Mouse (Mus musculus) heart, adult 2 months (tissue): ENCODE measurements around the gene Gm49388. TPM values are rescaled to one million over a fixed set of nuclear protein-coding genes. Genes with fewer than 3 reads are reported as not detected.

Experiments used
- DNase-seq, 2 experiments: peaks; one replicate each; pipeline ENCODE4 v3.0.0; 2021
- H3K27ac ChIP-seq: fragments of 200-600 bp; 2 replicates; pipeline ENCODE4 v1.8.1; 2022
- H3K27me3 ChIP-seq: fragments of 200-500 bp; 2 replicates; pipeline ENCODE4 v1.6.1; 2012; ENCODE audit warnings: mild to moderate bottlenecking, low read length, inconsistent platforms, mixed read lengths; ENCODE audit not compliant: control insufficient read depth, insufficient read depth
- H3K36me3 ChIP-seq: fragments of 200-500 bp; 2 replicates; pipeline ENCODE4 v1.6.1; 2012; ENCODE audit warnings: low read length, inconsistent platforms; ENCODE audit not compliant: control insufficient read depth, insufficient read depth
- H3K4me1 ChIP-seq: fragments of 200-500 bp; 2 replicates; pipeline ENCODE4 v1.6.1; 2011; ENCODE audit warnings: low read length; ENCODE audit not compliant: control insufficient read depth, insufficient read depth
- H3K4me3 ChIP-seq: fragments of 200-600 bp; 2 replicates; pipeline ENCODE4 v1.8.1; 2022
- H3K79me2 ChIP-seq: fragments of 200-500 bp; replicated peaks from 2 replicates; pipeline ENCODE4 v1.6.1; 2012; ENCODE audit warnings: mild to moderate bottlenecking, inconsistent platforms, low read length, moderate library complexity, mixed read lengths; ENCODE audit not compliant: control insufficient read depth, insufficient read depth
- H3K9ac ChIP-seq: fragments of 200-500 bp; 2 replicates; pipeline ENCODE4 v1.6.1; 2012; ENCODE audit warnings: low read depth, mild to moderate bottlenecking, control low read depth, inconsistent platforms, low read length, mixed read lengths
- CTCF ChIP-seq: fragments of 200-600 bp; IDR thresholded peaks from 2 replicates; pipeline ENCODE4 v1.8.1; 2022; ENCODE audit warnings: antibody characterized with exemption, mild to moderate bottlenecking, moderate library complexity
- EP300 ChIP-seq: fragments of 200-500 bp; IDR thresholded peaks from 2 replicates; pipeline ENCODE4 v1.6.1; 2011; ENCODE audit warnings: low read depth, low read length, control low read depth; ENCODE audit not compliant: insufficient read depth
- POLR2A ChIP-seq: fragments of 200-500 bp; IDR thresholded peaks from 2 replicates; pipeline ENCODE4 v1.6.1; 2011; ENCODE audit warnings: mild to moderate bottlenecking, low read depth, low read length, control low read depth; ENCODE audit not compliant: insufficient read depth
- WGBS: fragments of 180-500 bp; shearing (Covaris S2); methylation state at CpG from one replicate; pipeline ENCODE4 v1.1.7; 2018; 5-methylcytosine and 5-hydroxymethylcytosine counted together
- intact Hi-C: fragments of 180-260 bp; cut with DNase I; formaldehyde crosslinking; loops from one replicate; pipeline ENCODE4 v1.15.1; 2025
- polyA plus RNA-seq: library from polyadenylated mRNA; depleted of rRNA; stranded (reverse); fragments of >200 nt; gene quantifications from 2 replicates; pipeline ENCODE4 v1.2.3, GENCODE M21; 2012
- total RNA-seq, 2 experiments: library from RNA; stranded (reverse); gene quantifications; 2 replicates each; pipeline ENCODE4 v1.2.3; 2021

Gene Gm49388
- total and polyA plus RNA-seq, 3 experiments = 1.6 to 2.6 TPM; not detected in 1

DNA sequence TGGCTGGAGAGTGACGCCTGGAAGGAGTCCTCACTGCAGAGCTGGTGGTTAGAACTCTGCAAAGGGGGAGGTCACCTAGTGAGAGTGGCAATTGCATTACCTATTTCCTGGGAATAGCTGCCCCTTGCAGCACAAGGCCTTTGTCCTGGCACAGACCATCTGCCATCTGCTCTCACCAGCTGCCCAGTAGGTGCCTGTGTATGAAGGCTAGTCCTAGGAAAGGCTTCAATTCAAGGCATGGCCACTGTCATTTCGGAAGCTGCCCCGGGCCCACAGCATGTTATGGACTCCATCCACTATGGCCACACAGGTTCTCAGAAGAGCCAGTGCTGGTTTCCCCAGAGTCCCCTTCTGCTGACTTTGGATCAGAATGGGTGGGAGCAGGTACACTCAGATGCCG is 13.2 kb downstream of the Gm49388 start:
- intact Hi-C loops = loop anchor here (5.0 kb wide), 1 partner anchor 119 kb away; no protein-coding TSS in a partner anchor
- Histone ChIP-seq H3K27ac (no peak overlapping the region), H3K36me3 (no peaks in the 10 kb centered on the region), H3K79me2 (no peaks in the 10 kb centered on the region), H3K4me1 (peaks cover 9% of the 10 kb centered on the region), H3K4me3 (no peak overlapping the region), H3K27me3 (no peaks in the 10 kb centered on the region), H3K9ac (no peak overlapping the region)
- 84% methylated on average over 4 of the region's 4 CpGs for WGBS
- TF ChIP-seq EP300 (no peak), POLR2A (no peak), CTCF (no peak)
- no peak for DNase-seq

DNA sequence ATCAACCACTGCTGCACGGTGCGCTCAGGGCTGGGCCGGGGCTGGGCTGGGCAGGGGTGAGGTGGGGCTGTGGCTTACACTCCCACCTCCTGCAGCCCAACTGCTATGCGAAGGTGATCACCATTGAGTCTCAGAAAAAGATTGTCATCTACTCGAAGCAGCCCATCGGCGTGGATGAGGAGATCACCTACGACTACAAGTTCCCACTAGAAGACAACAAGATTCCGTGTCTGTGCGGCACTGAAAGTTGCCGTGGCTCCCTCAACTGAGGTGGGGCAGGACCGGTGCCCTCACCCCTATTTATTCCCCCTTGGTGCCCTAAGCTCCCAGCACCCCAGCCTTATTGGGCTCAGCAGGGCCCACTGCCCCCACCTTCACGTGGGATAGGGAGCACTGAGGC is 13.8 kb downstream of the Gm49388 start:
- no peaks in the 10 kb centered on the region for H3K27me3 ChIP-seq
- DNase-seq = no peak
- H3K4me1 ChIP-seq = peaks cover 9% of the 10 kb centered on the region
- TF ChIP-seq CTCF (no peak), POLR2A (no peak), EP300 (no peak)
- 89% methylated on average over 13 of the region's 13 CpGs for WGBS
- no peaks in the 10 kb centered on the region for H3K79me2 ChIP-seq
- no peak overlapping the region for H3K9ac ChIP-seq
- intact Hi-C loops = loop anchor here (5.0 kb wide), 1 partner anchor 118 kb away; no protein-coding TSS in a partner anchor
- H3K27ac ChIP-seq = no peak overlapping the region
- no peak overlapping the region for H3K4me3 ChIP-seq
- H3K36me3 ChIP-seq = no peaks in the 10 kb centered on the region

DNA sequence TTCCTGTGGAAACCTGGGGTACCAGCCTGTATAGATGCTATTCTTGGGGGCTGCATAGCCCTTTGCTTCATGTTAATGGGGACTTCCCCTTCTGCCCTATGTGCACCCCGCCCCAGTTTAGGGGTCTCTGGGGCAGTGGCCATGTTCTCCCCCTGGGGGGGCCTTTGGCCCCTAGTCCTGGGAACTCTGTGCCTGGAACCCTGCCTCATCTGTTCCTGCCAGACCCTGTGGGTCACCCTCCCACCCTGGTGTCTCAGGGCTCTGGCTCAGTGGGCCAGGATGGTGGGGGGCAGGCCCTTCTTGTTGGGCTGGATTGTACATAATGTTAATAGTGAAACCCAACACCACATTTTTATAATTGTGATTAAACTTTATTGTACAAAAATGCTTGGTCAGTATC is 14.3 kb downstream of the Gm49388 start:
- WGBS = 90% methylated on average over 1 of the region's 1 CpGs
- Histone ChIP-seq H3K4me1 (peaks cover 9% of the 10 kb centered on the region), H3K36me3 (no peaks in the 10 kb centered on the region), H3K4me3 (no peak overlapping the region), H3K9ac (no peak overlapping the region), H3K27me3 (no peaks in the 10 kb centered on the region), H3K27ac (no peak overlapping the region), H3K79me2 (no peaks in the 10 kb centered on the region)
- DNase-seq = no peak
- TF ChIP-seq EP300 = no peak
- no peak for TF ChIP-seq CTCF
- no peak for TF ChIP-seq POLR2A
- intact Hi-C loops = loop anchor here (1.0 to 5.0 kb wide), 5 partner anchors 15 to 135 kb away; partner anchors contain the start of genes Zfp646 and Zfp668

DNA sequence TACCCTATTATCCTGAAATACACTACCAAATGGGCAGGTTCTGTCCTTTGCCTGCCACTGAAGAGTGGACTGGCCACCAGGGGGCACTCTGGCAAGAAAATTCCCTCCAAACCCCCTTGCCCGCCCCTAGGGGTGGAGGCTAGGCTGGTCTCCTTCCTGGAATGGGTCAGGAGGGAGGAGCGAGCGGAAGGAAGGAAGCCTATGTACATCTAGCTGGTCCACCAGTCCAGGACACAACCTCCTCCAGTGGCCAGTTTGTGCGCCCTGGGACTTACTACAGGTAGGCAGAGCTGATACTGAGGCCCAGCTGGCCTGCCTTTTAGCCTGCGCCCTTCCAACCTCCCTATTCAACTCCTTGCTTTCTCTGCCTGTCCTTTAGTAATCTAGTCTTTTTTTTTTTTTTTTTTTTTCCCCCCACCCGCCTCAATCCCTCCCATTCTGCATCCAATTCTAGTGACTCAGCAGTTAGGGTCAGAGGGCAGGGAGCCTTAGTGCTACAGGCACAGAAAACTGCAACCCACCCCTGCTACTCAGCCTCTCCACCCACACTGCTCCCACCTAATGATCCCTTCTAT is 15.1 kb downstream of the Gm49388 start, which contains the start of gene Hsd3b7:
Gene Hsd3b7, plus strand, starts transcription at position 170 of the 575 bp plus-strand sequence.
- peak within 1 kb of the TSS; percentile 69 for H3K9ac ChIP-seq
- TF ChIP-seq EP300 (peak; percentile 94), POLR2A (peak; percentile 97), CTCF (peak; percentile 99)
- DNase-seq = peak; percentile 92 to 94
- intact Hi-C loops = loop anchor here (1.0 to 2.0 kb wide), 4 partner anchors 14 to 134 kb away; partner anchors contain the start of genes Zfp646 and Zfp668
- H3K27me3 ChIP-seq = no peaks in the 10 kb centered on the region
- H3K4me1 ChIP-seq = peaks cover 9% of the 10 kb centered on the region
- no peaks in the 10 kb centered on the region for H3K36me3 ChIP-seq
- H3K27ac ChIP-seq = peak within 1 kb of the TSS; percentile 78
- no peaks in the 10 kb centered on the region for H3K79me2 ChIP-seq
- H3K4me3 ChIP-seq = peak within 1 kb of the TSS; percentile 48
- WGBS = 11% methylated on average over 6 of the region's 6 CpGs

DNA sequence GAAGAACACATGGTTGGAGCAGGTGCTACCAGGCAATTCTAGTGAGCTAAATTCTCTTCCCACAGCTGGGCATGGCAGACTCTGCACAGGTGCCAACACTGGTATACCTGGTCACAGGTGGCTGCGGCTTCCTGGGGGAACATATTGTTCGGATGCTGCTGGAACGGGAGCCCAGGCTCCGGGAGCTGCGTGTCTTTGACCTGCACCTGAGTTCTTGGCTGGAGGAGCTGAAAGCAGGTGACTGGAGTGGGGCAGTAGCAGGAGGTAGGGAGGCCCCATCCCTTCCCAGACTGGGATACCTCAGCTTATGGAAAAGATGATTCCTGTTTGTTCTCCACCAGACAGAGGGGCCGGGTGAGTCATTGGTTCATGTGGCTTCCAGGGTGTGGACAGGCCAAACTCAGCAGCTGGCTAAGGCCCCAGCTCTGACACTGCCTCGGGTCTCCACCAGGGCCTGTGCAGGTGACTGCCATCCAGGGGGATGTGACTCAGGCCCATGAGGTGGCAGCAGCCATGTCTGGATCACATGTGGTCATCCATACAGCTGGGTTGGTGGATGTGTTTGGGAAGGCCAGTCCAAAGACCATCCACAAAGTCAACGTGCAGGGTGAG is 15.7 kb downstream of the Gm49388 start:
- TF ChIP-seq POLR2A (no peak), CTCF (0 out of 2 replicates have a peak, but pooled peaks have one; percentile 4), EP300 (no peak)
- peak overlapping the region; percentile 48 for H3K4me3 ChIP-seq
- H3K4me1 ChIP-seq = peaks cover 9% of the 10 kb centered on the region
- no peaks in the 10 kb centered on the region for H3K27me3 ChIP-seq
- H3K9ac ChIP-seq = peak overlapping the region; percentile 69
- 70% methylated on average over 8 of the region's 8 CpGs for WGBS
- no peaks in the 10 kb centered on the region for H3K36me3 ChIP-seq
- intact Hi-C loops = loop anchor here (2.0 kb wide), 1 partner anchor 134 kb away; no protein-coding TSS in a partner anchor
- DNase-seq = peak in 1 of 2 experiments; percentile 29
- no peaks in the 10 kb centered on the region for H3K79me2 ChIP-seq
- peak overlapping the region; percentile 78 for H3K27ac ChIP-seq

DNA sequence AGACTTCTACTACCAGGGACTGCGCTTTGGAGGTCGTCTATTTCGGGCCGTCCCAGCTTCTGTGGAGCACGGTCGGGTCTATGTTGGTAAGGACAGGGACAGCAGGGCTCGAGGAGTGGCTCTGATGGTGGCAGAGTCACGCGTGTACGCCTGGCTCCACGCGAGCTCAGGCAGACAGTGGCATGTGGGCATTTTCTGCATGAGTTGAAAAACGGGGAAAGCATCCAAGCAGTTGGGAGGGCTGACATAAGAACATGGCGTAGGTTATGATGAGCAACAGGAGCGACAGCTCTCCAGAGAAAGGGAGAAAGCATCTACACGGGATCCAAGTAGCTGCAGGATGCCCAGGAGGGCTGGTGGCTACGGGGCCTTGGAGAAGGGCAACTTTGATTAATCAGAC is 16.9 kb downstream of the Gm49388 start:
- Histone ChIP-seq H3K4me3 (no peak overlapping the region), H3K4me1 (peaks cover 9% of the 10 kb centered on the region), H3K9ac (no peak overlapping the region), H3K36me3 (no peaks in the 10 kb centered on the region), H3K27ac (no peak overlapping the region), H3K79me2 (no peaks in the 10 kb centered on the region), H3K27me3 (no peaks in the 10 kb centered on the region)
- no peak for DNase-seq
- no peak for TF ChIP-seq EP300
- no peak for TF ChIP-seq POLR2A
- no peak for TF ChIP-seq CTCF
- 88% methylated on average over 17 of the region's 17 CpGs for WGBS
- intact Hi-C loops = no loop called here
